Comparison of ENCODE assay signal across 12 mouse cellular contexts in genomic region chr11:120028319-120029092, GRCm38 (mm10). TPM values are rescaled to one million over a fixed set of nuclear protein-coding genes. Genes with fewer than 3 reads are reported as not detected.
DNase-seq lines count a peak whose midpoint lies in the region; ATAC-seq lines count a peak whose summit lies in the region.
"Had no signal": no experiment of that assay in that cellular context is flagged by ENCODE, and none has a peak within 500 bp of the region (broad histone marks: within the 10 kb centered on the region; RNA-seq: fewer than 3 reads in every experiment).

No protein-coding gene starts in this region.

- no peaks in the 10 kb centered on the region for H3K9me3 ChIP-seq in heart, embryonic 10.5 days
- no peaks in the 10 kb centered on the region for H3K9me3 ChIP-seq in neural tube, embryonic 13.5 days
- no peaks in the 10 kb centered on the region for H3K9me3 ChIP-seq in neural tube, embryonic 15.5 days (replicated peaks)

- H3K4me3 ChIP-seq in heart, embryonic 10.5 days: no peak overlapping the region
- H3K4me3 ChIP-seq in neural tube, embryonic 13.5 days: no peak overlapping the region
- no peak overlapping the region for H3K4me3 ChIP-seq in neural tube, embryonic 15.5 days (replicated peaks)

- 0 out of 2 replicates have a peak, but pooled peaks cover 9% of the 10 kb centered on the region for H3K27me3 ChIP-seq in heart, embryonic 10.5 days (ENCODE audit: insufficient read depth, poor library complexity, severe bottlenecking)
- no peaks in the 10 kb centered on the region for H3K27me3 ChIP-seq in neural tube, embryonic 13.5 days
- H3K27me3 ChIP-seq in neural tube, embryonic 15.5 days (replicated peaks): no peaks in the 10 kb centered on the region

- peak overlapping the region; percentile 23 for H3K27ac ChIP-seq in heart, embryonic 10.5 days
- H3K27ac ChIP-seq in neural tube, embryonic 13.5 days (replicated peaks): no peak overlapping the region
- no peak overlapping the region for H3K27ac ChIP-seq in neural tube, embryonic 15.5 days (replicated peaks)

- H3K4me2 ChIP-seq in neural tube, embryonic 13.5 days: no peak overlapping the region
- no peak overlapping the region for H3K4me2 ChIP-seq in neural tube, embryonic 15.5 days

- 79% methylated on average over 18 of the region's 18 CpGs for WGBS in heart, embryonic 10.5 days
- 54% methylated on average over 18 of the region's 18 CpGs for WGBS in neural tube, embryonic 13.5 days
- WGBS in neural tube, embryonic 15.5 days: 46% methylated on average over 18 of the region's 18 CpGs

- H3K4me1 ChIP-seq in heart, embryonic 10.5 days: peaks cover 31% of the 10 kb centered on the region
- H3K4me1 ChIP-seq in neural tube, embryonic 13.5 days (replicated peaks): peaks cover 22% of the 10 kb centered on the region
- peaks cover 32% of the 10 kb centered on the region for H3K4me1 ChIP-seq in neural tube, embryonic 15.5 days

- peak overlapping the region; percentile 2; the same call in 1 of the 2 replicates for H3K9ac ChIP-seq in neural tube, embryonic 13.5 days
- no peak overlapping the region for H3K9ac ChIP-seq in neural tube, embryonic 15.5 days (replicated peaks)

- H3K36me3 ChIP-seq in heart, embryonic 10.5 days: no peaks in the 10 kb centered on the region
- H3K36me3 ChIP-seq in neural tube, embryonic 13.5 days: no peaks in the 10 kb centered on the region
- no peaks in the 10 kb centered on the region for H3K36me3 ChIP-seq in neural tube, embryonic 15.5 days

- DNase-seq in heart, embryonic 10.5 days (ENCODE audit: low spot score): no peak
- DNase-seq in heart, adult 18-20 months: no peak
- DNase-seq in kidney, postnatal 25 days: peak; percentile 81 to 91
- DNase-seq in yolk sac, embryonic 10.5 days (ENCODE audit: low spot score): peak; percentile 82
- no peak for DNase-seq in heart, adult 8-10 months (ENCODE audit: low spot score)
- DNase-seq: adrenal gland, adult 8-10 months; cerebellum, adult 11 months; gastrocnemius, postnatal 25 days; heart, postnatal 36 days had no signal

- no peak for ATAC-seq in neural tube, embryonic 13.5 days (ENCODE audit: low read depth)
- no peak for ATAC-seq in neural tube, embryonic 15.5 days (ENCODE audit: low FRiP score)
- ATAC-seq in activated CD4-positive, CD25-positive, alpha-beta regulatory T cell, adult 4 months: no peak

RNA-seq across cellular contexts. Expression of gene Aatk, which starts 18.5 kb away (rescaled TPM):
- 0.51 and 0.58 TPM in 2 replicates for polyA plus RNA-seq in heart, embryonic 10.5 days (2016; fragmentation: Nextera tagmentation; extraction: Ambion mirVana)
- 1 to 10 TPM; 3.8 to 4.3 TPM for total RNA-seq in heart, adult 18-20 months (2021)
- 28.2 and 34.2 TPM in 2 replicates for polyA plus RNA-seq in neural tube, embryonic 13.5 days (2015; fragmentation: Nextera tagmentation; extraction: Ambion mirVana)
- 38.2 and 46.2 TPM in 2 replicates for polyA plus RNA-seq in neural tube, embryonic 15.5 days (2015; fragmentation: Nextera tagmentation; extraction: Ambion mirVana)
- total RNA-seq in heart, adult 8-10 months (2022): 1 to 10 TPM; 3.1 to 6.2 (median 4.7) TPM
- polyA plus RNA-seq in activated CD4-positive, CD25-positive, alpha-beta regulatory T cell, adult 4 months (2017; shearing (Covaris generic)): not detected

RNA-seq across cellular contexts. Expression of gene Cep131, which starts 58.1 kb away (rescaled TPM):
- 21.1 and 29.0 TPM in 2 replicates for polyA plus RNA-seq in heart, embryonic 10.5 days (2016; fragmentation: Nextera tagmentation; extraction: Ambion mirVana)
- 10 to 100 TPM in 1 of 2 experiments, 1 to 10 TPM in 1; 6.5 to 10.5 TPM for total RNA-seq in heart, adult 18-20 months (2021)
- polyA plus RNA-seq in neural tube, embryonic 13.5 days (2015; fragmentation: Nextera tagmentation; extraction: Ambion mirVana): 26.1 and 31.3 TPM in 2 replicates
- 26.0 and 27.2 TPM in 2 replicates for polyA plus RNA-seq in neural tube, embryonic 15.5 days (2015; fragmentation: Nextera tagmentation; extraction: Ambion mirVana)
- 10 to 100 TPM in 3 of 4 experiments, 1 to 10 TPM in 1; 8.9 to 16.0 (median 11.7) TPM for total RNA-seq in heart, adult 8-10 months (2022)
- 1 to 10 TPM; 1.2 to 1.5 TPM for polyA plus RNA-seq in activated CD4-positive, CD25-positive, alpha-beta regulatory T cell, adult 4 months (2017; shearing (Covaris generic))

Comparison
In these comparisons a context has a peak if more than half of its experiments do, and no peak if none do; other contexts are left out.
1. DNase-seq: peak in kidney, postnatal 25 days (2 of 2) and yolk sac, embryonic 10.5 days (single experiment); none in heart, embryonic 10.5 days (single experiment), heart, adult 18-20 months (0 of 2) and heart, adult 8-10 months (single experiment).
2. RNA of gene Aatk, which starts 18.5 kb away (polyA plus RNA-seq): 38.2 to 46.2 TPM in neural tube, embryonic 15.5 days and 28.2 to 34.2 TPM in neural tube, embryonic 13.5 days; 0.51 to 0.58 TPM in heart, embryonic 10.5 days and not detected in activated CD4-positive, CD25-positive, alpha-beta regulatory T cell, adult 4 months; every median in the first group is over 10 times any median in the second.